Mouse (Mus musculus) MEL (cell line): ENCODE results near the gene Manba.

Experiments used
- ELF1 ChIP-seq: IDR thresholded peaks from 2 replicates; pipeline ENCODE4 v1.6.1; 2014; ENCODE audit warnings: low read depth, mild to moderate bottlenecking, inconsistent platforms, low read length, improper control_type of control experiment, moderate library complexity
- EP300 ChIP-seq, 2 experiments: IDR thresholded peaks; 2 replicates each; pipeline ENCODE4 v1.6.1; 2011; ENCODE audit warnings: improper control_type of control experiment in 2 of 2, low read length in 2 of 2, low read depth in 1 of 2, mild to moderate bottlenecking in 1 of 2

DNA sequence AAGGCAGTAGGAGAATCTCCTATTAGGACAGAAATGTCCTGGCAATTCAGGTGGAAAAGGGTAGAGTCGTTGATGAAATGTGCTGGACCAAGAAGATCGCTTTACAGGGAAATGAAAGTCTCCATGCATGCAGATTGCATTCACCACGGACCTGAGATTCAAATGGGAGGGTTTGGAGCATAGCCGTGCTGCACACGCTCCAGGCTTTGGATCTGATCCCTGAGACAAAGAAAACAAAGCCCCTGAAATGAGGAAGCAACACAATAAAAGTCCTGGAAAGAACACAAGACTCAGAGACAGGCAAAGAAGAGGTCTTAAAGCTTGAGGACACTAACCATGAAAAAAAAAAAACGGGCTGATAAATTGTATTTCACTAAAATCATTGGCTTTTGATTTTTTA is 69.8 kb downstream of the Manba start:
- TF ChIP-seq EP300 (IDR thresholded peaks at IDR 0.05; ENCODE audit: low read depth in 1 of 2, low read length in 2 of 2) (no peak), ELF1 (no peak)
